Mouse (Mus musculus): ENCODE data around the gene Pgm5.

Pgm5 gene

DNA sequence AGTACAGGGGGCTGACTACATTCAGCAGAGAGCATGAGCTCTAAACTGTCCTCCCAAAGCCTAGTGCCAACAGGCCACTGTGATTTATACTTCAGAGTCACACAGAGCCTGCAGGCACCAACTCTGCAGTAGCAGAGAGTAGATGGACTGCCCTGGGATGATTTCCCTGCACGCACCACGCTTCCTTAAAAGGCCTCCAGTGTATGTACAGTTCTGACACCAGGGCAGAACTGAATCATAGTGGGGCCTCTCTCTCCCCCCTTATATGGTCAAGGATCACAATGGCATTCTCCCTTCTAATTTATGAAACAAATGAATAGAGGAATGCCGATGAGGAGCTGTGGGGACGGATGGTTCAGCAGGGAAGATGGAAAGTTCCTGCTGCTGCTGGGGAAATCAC is 91.3 kb downstream of the Pgm5 start:
- no peak for DNase-seq (ENCODE audit: low spot score in 2 of 2)

DNA sequence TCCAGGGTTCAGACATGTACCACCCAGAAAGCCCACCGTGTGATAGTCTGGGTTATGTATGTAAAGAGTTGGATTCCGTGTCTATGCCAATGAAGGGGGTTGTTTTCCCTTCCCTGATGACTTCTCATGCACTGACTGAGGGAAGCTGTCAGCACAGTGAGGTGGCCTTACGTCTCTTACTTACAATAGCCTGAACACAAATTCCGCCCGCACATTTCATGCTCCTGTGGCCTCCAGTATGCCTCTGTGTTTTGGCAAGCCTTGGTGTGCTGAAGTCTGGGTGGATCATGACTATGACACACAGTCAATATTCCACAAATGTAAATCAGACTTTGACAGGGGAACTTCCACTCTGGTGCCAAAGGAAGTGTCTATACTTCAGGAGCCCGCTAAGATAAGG is 94.3 kb downstream of the Pgm5 start:
- no peak for DNase-seq (ENCODE audit: low spot score in 2 of 2)

DNA sequence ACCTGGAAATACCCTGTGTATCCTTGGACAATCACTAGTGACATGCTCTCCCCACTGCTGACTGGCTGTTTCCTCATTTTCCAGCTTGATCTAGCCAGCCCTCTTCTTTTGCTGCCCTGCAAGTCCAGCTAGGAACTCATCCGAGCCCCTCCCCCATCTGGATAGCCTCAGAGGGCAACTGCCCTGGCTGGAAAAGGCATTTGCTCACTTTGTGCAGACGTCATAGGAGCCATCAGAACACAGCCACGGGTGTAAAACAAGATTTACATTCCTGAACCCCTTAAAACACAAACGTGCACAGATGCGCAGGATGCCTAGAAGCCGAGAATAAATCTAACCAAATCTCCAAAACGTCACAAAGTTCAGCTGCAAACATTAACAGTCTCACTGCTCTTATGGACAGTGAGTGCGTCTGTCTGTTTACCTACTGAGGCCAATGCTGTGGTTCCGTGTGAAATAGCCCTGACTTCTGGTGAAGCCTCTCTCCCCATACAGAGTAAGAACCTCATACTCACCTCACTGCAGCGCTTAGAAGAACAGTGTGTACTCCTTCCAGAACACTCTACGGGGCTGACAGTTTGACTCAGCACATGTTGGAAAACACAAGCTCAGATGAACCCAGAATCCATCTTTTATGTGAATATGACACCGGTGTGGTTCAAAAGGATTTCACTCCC is 99.0 kb downstream of the Pgm5 start:
- DNase-seq (ENCODE audit: low spot score in 2 of 2): no peak

DNA sequence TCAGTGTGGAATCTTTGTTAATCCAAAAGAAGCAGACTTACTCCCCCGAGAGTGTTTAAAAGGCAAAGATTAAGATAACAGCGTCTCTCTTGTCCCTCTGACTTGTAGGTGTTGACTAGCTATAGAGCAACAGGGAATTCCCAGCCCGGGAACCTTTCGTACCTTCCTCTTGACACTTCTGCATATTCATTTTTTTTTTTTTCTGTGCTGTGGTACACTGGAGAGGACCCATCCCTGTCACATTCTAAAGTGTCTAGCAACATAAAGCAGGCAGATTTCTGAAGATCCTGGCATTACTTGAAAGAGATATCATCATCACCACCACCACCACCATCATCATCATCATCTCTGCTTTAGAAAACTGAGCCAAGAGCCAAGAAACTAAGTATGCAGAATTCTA is 105.0 kb downstream of the Pgm5 start:
- no peak for DNase-seq (ENCODE audit: low spot score in 2 of 2)

DNA sequence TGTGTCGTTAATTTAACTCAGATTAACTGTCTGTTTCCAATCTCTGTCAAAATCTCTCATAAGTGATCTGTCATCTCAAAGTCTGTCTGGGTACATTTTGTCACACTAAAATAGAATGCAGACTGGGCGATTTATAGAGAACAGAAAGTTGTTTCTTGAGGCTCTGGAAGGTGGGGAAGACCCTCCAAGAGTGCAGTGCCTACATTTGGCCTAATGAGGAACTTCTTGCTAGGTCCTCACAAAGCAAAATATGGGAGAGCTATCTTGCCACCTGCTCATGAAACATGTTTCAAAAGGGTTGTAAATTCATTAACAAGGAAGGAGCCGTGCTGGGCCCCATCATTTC is 107.2 kb downstream of the Pgm5 start:
- no peak for DNase-seq (ENCODE audit: low spot score in 2 of 2)

DNA sequence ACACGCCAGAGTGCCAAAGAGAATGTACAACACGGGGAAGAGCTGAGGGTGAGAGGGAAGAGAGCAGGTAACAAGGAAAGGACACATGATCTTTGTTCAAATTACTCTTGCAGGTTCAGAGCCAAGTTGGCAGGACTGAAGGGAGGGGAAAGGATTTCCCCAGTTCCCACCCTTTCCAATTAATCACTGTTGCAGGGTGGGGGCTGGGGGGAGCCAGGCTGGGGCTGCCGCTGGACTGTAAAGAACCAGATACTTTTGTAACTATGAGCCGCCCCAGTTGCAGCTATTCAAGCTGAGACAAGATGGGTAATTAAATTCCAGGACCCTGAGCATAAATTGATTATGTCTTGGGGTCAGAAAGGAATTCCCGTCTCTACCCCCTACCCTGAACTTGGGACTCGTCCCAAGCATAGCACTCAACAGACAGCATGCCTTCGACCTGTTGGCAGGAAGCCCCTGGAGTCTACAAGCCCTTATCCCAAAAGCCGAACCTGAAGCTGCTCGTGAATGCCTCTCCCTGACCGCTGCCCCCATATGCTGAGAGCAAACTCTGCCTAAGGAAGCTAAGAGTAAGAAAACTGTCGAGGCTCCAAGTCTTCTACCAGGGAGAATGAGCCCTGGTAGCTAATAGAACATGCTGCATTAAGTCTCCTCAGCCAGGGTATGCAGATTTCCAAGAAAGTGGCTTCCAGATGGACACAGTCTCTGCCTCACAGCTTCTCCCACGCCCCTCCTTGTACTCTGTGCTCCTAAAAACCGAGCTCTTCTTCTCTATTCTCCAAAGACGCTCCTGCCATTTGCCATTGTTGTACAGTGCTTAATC is 107.8 kb downstream of the Pgm5 start:
- DNase-seq (ENCODE audit: low spot score in 2 of 2): no peak

DNA sequence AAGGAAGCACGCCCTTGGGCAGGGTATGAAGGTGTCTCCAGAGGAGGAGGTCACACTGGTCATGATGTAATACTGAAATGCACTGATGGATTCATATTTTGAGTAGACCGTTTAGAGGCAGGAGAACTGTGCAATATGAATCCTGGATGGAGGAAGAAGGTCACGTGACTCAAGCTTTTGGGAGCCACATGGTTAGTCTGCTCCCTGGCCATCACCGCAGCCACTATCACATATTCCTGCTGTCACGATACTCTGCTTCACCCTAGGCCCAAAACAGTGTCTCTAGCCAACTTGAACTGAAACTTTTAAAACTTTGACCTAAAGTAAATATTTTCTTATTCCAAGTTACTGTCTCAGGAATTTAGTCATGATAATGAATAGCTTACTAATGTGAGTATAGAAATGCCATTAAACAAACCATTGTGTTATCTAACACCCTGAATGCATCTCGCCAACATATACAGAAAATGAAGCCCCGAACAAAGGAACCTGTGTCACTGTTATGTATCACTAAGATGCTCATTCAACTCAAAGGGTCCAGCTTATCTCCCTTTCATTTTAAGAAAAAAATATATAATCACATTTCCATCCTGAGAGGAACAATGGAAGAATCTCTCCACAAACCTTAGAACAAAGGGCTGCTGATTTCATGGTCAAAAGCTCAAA is 108.6 kb downstream of the Pgm5 start:
- DNase-seq (ENCODE audit: low spot score in 2 of 2): no peak

DNA sequence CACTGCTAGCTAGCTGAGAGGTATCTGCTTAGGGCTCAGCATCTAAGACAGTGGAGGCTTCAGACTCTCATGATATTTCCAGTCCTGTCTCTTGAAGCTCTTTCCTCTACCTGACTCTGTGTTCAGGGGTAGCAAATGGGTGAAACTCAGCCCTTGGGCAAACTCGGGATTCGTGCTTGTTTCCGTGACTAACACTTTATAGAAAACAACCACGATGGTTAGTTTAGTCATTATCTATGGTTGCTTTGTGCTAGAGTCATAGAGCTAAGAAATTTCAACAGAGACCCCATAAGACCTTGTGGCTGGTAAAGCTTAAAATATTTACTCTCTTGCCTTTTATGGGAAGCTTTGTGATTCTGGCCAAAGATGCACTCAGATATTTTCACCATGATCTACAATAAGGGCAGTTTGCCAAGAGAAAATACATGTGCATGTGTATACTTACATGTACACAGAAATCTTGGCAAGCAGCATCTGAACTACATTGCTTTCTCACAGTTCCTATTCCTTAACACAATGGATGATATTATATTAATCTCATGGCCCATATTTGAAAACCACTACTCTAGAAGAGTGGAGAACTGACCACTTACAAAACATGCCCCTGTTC is 115.3 kb downstream of the Pgm5 start:
- DNase-seq (ENCODE audit: low spot score in 2 of 2): no peak

DNA sequence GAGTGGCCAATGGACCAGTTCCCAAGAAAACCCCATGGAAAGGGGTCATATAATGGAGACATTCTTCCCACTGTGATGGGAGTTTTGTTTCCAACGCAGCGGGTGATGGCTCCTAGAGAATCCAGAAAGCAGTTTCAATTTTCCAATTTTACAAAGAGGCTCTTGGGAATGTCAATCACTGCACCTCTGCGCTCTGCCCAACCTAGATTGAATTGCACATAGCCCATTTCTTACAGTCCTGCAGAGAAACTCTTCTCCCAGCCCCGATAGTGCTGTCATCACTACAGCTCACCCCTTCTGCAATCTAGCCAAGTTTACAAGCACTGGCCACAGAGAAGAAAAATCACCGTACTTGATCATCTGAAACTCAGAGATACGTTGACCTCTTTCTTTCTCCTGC is 119.0 kb downstream of the Pgm5 start:
- no peak for DNase-seq (ENCODE audit: low spot score in 2 of 2)

DNA sequence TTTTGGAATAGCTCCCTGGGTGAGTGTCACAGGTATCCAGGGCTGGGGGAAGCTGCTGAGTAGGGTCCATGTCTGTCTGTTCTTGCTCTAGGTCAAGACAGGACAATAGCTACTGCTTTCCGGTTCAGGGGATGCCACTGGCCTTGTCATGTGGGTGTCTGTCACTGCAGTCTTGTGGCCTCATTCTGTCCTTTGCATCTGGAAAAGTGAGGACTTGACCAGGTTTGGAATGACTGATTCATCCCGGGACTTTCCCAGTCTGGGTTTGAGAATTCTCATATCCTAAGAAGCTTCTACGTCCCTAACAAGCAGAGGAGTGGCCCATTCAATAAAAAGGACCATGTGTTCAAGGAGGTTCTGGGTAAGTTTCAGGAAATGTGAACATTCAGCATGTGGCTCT is 122.9 kb downstream of the Pgm5 start:
- no peak for DNase-seq (ENCODE audit: low spot score in 2 of 2)

DNA sequence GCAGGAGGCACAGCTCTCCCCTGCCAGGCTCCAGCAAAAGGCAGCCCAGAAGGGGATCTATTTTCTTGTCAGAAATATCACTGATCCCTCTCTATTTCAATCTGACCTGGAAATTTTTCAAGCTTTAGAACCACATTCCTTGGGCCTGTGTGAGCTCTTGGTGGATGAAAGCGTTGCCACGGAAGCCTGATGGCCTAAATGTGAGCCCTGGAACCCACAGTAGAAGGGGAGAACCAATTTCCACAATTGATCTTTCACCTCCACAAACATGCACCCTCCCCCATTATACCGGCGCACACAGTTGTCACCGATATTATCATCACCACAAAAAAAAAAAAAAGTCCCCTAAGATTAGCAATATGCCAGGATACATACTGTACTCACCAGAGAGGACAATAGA is 123.6 kb downstream of the Pgm5 start:
- DNase-seq (ENCODE audit: low spot score in 2 of 2): no peak

DNA sequence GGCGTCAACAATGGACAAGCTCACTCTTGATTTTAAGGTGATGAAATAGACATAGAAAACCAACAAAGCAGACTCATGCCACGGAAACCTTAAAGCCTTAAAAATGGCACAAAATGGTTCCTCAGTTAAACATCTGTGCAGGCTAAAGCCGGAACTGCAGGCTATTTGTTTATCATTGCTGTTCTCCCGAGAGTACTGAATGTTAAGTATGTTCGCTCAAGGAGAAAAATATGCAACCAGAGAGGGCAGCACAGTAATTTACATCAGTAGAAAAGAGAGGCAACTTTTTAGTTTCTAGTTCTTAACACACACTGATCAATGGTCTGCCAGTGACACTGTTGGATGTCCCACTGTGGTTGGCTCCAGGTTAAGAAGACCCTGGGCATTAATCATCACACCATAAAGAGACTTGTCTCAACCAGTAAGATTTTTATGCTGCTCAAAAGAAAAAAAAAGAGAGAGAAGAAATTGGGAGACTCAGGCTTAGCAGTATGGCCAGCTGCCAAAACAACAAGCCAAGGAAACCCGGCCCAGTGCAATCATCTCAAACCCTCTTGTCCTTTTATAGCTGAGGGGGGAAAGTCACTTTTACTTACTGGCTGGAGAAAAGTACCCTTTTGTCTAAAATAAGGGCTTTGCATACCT is 126.0 kb downstream of the Pgm5 start:
- DNase-seq (ENCODE audit: low spot score in 2 of 2): no peak

DNA sequence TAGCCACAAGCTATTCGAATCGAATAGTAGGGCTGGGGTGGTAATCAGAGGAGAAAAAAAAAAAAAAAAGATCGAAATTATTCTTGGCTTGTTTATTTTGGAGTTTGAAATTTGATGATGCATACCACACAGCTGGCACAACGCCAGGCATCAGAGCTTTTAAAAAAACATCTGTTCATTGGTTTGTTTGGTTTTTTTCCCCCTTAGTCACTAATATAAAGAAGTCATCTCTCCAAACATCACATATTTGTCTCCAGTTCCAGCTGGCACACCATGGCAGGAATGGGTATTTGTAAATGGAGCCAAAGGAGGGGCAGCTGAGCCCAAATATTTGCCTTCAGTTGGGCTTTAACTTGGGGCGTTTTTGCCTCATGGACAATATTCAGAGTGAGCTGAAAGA is 131.0 kb downstream of the Pgm5 start:
- no peak for DNase-seq (ENCODE audit: low spot score in 2 of 2)

DNA sequence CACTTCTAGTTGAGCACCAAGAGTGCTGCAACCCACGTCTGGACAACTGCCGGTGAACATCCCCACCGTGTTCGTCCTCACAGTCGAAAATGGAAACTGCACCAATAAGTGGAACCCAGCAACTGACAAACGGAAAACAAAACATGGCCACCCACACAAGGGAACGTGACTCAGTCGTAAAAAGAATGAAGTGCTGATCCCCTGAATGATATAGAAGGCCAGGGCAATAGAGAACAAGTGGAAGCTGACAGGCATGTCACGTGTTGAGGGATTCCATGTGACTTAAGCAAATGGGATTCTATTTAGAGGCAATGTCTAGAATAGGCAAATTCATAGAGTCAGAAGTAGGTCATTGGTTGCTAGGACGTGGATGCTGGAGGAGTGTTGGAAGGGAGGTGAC is 137.3 kb downstream of the Pgm5 start:
- DNase-seq (ENCODE audit: low spot score in 2 of 2): no peak

DNA sequence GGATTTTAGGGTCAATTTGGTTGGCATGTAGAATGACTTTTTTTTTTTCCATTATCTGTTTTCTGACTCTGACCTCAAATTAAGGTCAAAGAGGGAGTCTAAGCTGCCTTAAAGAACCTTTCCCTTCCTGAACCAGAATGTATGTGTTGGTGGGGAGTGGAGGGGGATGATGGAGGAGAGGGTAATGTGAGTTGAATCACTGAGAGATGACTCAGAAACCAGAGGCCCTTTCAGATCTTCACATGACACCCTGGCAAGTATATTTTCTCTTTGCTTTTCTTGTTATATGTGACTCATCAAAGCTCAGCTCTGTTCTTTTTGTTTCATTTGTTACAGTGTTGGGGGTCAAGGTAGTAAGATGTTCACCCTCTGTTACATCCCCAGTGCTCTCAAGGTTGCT is 141.2 kb downstream of the Pgm5 start:
- no peak for DNase-seq (ENCODE audit: low spot score in 2 of 2)

DNA sequence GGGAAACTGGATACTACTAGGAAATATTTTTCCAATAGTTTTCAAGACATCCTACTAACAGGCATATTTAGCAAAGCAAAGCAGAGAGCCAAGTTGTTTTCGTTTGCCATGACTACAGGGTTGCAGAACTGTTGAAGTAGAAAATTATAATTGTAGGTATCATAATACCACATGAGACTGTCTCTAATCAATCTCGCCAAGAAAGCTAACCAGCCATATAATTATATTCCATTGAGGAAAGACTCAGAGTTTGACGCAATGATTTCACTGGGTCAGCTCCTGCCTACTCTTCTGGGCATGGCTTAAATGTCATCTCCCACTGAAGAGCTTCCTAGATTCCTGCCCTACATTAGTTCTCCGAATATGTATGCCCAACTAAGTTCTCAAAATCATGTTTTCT is 142.2 kb downstream of the Pgm5 start:
- DNase-seq (ENCODE audit: low spot score in 2 of 2): no peak

DNA sequence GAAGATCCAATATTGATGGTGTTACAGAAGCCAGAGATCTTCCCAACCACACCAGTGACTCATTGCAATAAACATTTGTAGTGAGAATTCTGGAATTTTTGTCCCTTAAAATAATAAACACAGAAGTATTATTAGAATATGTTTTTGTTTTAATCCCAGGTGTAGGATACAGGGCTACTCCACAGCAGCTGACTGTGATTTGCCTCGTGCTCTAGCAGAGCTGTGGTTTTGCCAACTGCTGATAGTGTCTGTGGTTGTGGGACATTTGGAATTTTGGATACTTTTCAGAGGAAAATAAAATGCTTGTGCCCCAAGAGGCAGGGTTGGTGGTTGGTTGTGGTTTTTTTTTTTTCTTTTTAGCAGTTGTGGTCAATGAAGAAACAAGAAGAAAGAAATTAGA is 143.6 kb downstream of the Pgm5 start:
- DNase-seq (ENCODE audit: low spot score in 2 of 2): no peak

DNA sequence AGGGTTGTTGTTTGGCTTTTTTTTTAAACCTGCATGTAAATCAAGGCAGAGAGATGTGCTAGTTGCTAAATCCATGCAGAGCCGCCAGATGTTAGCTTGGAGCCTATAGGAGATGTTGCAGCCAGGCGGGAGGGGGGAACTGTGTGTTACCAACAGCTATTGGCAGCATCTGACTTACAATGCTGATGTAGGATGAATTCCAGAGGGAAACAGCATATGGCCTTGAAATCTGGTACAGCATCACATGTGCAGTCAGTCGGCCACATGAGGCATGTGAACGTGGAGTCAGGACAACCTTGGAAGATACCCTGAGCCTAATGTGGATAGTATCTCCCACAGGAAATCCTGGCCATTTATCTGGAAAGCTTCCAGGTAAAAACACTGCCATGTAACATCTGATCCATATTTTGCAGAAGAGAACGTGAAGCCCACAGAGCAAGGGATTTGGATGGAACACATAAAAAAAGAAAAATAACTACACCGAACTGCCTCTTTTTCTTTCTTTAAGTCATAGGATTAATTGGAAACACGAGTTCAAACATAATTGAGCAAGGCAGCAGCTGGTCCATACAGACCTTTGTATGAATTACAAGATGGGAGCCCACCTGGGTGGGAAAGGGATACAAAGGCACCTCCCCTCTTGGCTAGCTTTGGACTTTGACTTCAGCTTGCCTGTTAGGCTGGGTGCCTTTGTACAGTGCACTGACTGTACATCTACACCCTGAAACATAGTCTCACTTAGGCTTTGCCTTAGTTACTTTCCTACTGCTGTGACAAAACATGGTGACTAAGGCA is 145.2 kb downstream of the Pgm5 start:
- DNase-seq (ENCODE audit: low spot score in 2 of 2): no peak

DNA sequence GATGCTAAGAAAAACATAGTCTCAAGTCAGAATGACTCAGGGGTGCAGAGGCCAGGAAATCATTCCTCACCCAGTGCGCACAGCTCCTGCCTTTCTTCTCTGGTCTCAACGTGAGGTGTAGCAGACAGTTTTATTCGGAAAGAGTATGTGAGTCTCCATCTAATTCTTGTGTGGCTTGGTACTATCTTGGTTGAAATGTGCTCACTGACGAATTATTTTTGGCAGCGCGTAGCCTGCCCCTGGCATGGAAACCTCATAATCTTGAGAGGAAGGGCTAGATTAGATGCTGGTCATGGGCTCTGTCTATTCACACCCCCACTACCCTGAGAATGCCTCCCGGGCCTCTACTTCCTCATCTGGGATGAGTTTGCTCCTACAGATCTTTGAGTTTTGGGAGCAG is 153.6 kb downstream of the Pgm5 start:
- DNase-seq (ENCODE audit: low spot score in 2 of 2): no peak

DNA sequence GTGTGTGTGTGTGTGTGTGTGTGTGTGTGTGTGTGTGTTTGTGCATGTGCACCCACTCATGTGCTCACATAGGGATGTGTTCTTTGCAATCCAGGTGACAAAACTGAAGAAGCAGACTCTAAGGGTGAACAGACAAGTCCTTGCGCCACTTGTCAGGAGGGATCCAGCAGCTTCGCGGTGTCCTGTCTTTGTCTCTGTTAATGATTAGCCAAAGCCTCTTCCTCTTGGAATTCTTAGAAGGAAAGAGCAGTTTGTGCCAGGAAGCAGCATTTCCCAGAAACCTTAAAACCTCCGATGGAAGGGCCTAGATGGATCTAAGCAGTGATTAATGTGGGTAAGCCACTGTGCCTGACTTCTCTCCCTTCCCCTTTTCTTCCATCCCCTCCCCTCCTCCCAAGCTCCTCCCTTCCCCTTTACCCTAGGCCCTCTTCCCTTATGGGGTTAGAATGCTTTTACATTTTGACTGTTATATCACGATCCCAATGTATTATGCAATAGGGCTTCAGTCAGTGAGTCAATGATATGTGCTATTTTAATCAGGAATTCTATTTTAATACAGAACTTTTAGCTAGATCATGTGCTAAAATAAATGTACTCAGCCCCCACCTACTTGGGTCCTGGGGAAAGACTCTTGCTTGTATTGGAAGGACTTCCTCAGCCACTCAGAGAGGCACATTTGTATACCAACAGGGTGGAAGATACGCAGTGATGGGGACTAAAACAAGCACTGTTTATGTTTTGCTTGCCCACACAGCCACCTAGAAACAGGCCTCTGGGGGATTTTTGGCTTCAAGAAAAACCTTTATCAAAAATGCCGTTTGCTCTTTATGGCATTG is 154.4 kb downstream of the Pgm5 start:
- no peak for DNase-seq (ENCODE audit: low spot score in 2 of 2)
